Mouse (Mus musculus) heart, postnatal 0 days (tissue): ENCODE data around the gene Neurod4. TPM values are rescaled to one million over a fixed set of nuclear protein-coding genes. Genes with fewer than 3 reads are reported as not detected.
A peak's percentile ranks its signal among the peaks of the same experiment; 100 is the strongest.
"Not testable (repeated sequence)": the region's sequence is repeated elsewhere in the genome, so short reads cannot be mapped to it uniquely, and the experiment has no call there.

Source experiments
- ATAC-seq: fragments of 200-750 bp; cut with Nextera tagmentation; 2 replicates; pipeline ENCODE4 v1.8.0; 2017; ENCODE audit warnings: low read depth, moderate number of reproducible peaks, moderate library complexity; ENCODE audit not compliant: insufficient read depth
- DNase-seq: peaks from one replicate; pipeline ENCODE4 v3.0.0-alpha.2; 2016; ENCODE audit warnings: low spot score
- H3K27ac ChIP-seq: fragments of 300-500 bp; sonication (generic); 2 replicates; pipeline ENCODE4 v1.5.1; 2014; ENCODE audit warnings: low read depth, mild to moderate bottlenecking
- H3K27me3 ChIP-seq: fragments of 300-500 bp; sonication (generic); 2 replicates; pipeline ENCODE4 v1.6.1; 2014; ENCODE audit warnings: low read length, mixed read lengths; ENCODE audit not compliant: control insufficient read depth, insufficient read depth
- H3K36me3 ChIP-seq: fragments of 300-500 bp; sonication (generic); replicated peaks from 2 replicates; pipeline ENCODE4 v1.6.1; 2014; ENCODE audit warnings: low read length, mixed read lengths; ENCODE audit not compliant: control insufficient read depth, insufficient read depth
- H3K4me1 ChIP-seq: fragments of 300-500 bp; sonication (generic); 2 replicates; pipeline ENCODE4 v1.6.1; 2014; ENCODE audit warnings: antibody characterized with exemption; ENCODE audit not compliant: control insufficient read depth, insufficient read depth
- H3K4me2 ChIP-seq: fragments of 300-500 bp; sonication (generic); 2 replicates; pipeline ENCODE4 v1.6.1; 2014; ENCODE audit warnings: low read depth, mild to moderate bottlenecking, low read length, moderate library complexity
- H3K4me3 ChIP-seq: fragments of 300-500 bp; sonication (generic); 2 replicates; pipeline ENCODE4 v1.5.1; 2014; ENCODE audit warnings: low read depth, low read length
- H3K9ac ChIP-seq: fragments of 300-500 bp; sonication (generic); replicated peaks from 2 replicates; pipeline ENCODE4 v1.6.1; 2014; ENCODE audit warnings: low read depth, low read length, mixed read lengths
- H3K9me3 ChIP-seq: fragments of 300-500 bp; sonication (generic); replicated peaks from 2 replicates; pipeline ENCODE4 v1.6.1; 2016; ENCODE audit warnings: low read length; ENCODE audit not compliant: control insufficient read depth
- CTCF ChIP-seq: IDR thresholded peaks from 2 replicates; pipeline ENCODE4 v1.5.1; 2016; ENCODE audit warnings: antibody characterized with exemption, control low read depth, low read depth
- EP300 ChIP-seq: IDR thresholded peaks from 2 replicates; pipeline ENCODE4 v1.6.1; 2016; ENCODE audit warnings: antibody characterized with exemption, low read depth
- WGBS: fragments of 180-500 bp; shearing (Covaris S2); extraction: QIAGEN DNeasy Blood & Tissue Kit; methylation state at CpG from one replicate; pipeline ENCODE4 v1.1.7; 2014; 5-methylcytosine and 5-hydroxymethylcytosine counted together
- polyA plus RNA-seq: library from polyadenylated mRNA; unstranded; fragments of >200 nt; fragmentation: Nextera tagmentation; extraction: Ambion mirVana; gene quantifications from 2 replicates; pipeline ENCODE4 v1.2.1, GENCODE M21; 2015
- total RNA-seq: library from RNA; depleted of rRNA; stranded (reverse); fragments of >200 nt; gene quantifications from 2 replicates; pipeline ENCODE4 v1.2.3, GENCODE M21; 2014; ENCODE audit warnings: low replicate concordance

Neurod4 gene
- total and polyA plus RNA-seq, 2 experiments from 2014 or later, result not detected

- Histone ChIP-seq H3K4me3 (no peak overlapping the region), H3K36me3 (no peaks in the 10 kb centered on the region), H3K27ac (no peak overlapping the region), H3K4me1 (no peaks in the 10 kb centered on the region), H3K4me2 (no peak overlapping the region), H3K9ac (no peak overlapping the region), H3K27me3 (no peaks in the 10 kb centered on the region), H3K9me3 (no peaks in the 10 kb centered on the region)
- DNase-seq (no peak), ATAC-seq (no peak)
- TF ChIP-seq CTCF (no peak), EP300 (no peak)
These were observed 35.8 kb upstream of the Neurod4 start for GRCm38 (mm10) chr10:130315846-130316245.

GRCm38 (mm10) chr10:130314110-130314829 lies 34.2 kb upstream of the Neurod4 start:
- H3K4me1 ChIP-seq, result no peaks in the 10 kb centered on the region
- WGBS, result 45% methylated on average over 2 of the region's 2 CpGs
- TF ChIP-seq CTCF (no peak), EP300 (no peak)

DNA sequence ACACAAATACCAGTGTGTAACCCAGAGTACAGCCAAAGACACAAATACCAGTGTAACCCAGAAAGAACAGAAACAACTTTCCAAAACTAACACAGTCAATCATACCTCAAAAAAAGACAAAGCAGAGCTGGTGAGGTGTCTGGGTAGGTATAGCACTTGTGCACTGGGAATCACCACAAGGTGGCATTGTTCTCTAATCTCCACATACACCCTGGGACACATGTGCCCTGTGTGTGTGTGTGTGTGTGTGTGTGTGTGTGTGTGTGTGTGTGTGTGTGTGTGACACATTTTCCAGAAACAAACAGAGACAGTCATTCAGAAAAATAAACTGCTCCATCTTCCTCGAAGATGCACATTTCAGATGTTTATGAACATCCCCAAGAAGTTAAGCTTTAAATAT lies 33.5 kb upstream of the Neurod4 start:
- H3K4me2 ChIP-seq, result no peak overlapping the region
- H3K4me3 ChIP-seq, result no peak overlapping the region
- WGBS, result 55% methylated on average over 1 of the region's 1 CpGs
- H3K27ac ChIP-seq, result no peak overlapping the region
- H3K4me1 ChIP-seq, result no peaks in the 10 kb centered on the region
- no peak for DNase-seq
- no peaks in the 10 kb centered on the region for H3K27me3 ChIP-seq
- no peak for TF ChIP-seq EP300
- TF ChIP-seq CTCF, result no peak; the same call in 1 of the 2 replicates
- H3K9me3 ChIP-seq, result no peaks in the 10 kb centered on the region
- no peak for ATAC-seq
- H3K36me3 ChIP-seq, result no peaks in the 10 kb centered on the region
- no peak overlapping the region for H3K9ac ChIP-seq

More at GRCm38 (mm10) chr10:130314110-130314829, 34.2 kb upstream of the Neurod4 start:
- Histone ChIP-seq H3K27me3 (no peaks in the 10 kb centered on the region), H3K9me3 (no peaks in the 10 kb centered on the region), H3K9ac (no peak overlapping the region), H3K27ac (no peak overlapping the region), H3K36me3 (no peaks in the 10 kb centered on the region), H3K4me3 (no peak overlapping the region), H3K4me2 (no peak overlapping the region)
- DNase-seq (no peak), ATAC-seq (no peak)

DNA sequence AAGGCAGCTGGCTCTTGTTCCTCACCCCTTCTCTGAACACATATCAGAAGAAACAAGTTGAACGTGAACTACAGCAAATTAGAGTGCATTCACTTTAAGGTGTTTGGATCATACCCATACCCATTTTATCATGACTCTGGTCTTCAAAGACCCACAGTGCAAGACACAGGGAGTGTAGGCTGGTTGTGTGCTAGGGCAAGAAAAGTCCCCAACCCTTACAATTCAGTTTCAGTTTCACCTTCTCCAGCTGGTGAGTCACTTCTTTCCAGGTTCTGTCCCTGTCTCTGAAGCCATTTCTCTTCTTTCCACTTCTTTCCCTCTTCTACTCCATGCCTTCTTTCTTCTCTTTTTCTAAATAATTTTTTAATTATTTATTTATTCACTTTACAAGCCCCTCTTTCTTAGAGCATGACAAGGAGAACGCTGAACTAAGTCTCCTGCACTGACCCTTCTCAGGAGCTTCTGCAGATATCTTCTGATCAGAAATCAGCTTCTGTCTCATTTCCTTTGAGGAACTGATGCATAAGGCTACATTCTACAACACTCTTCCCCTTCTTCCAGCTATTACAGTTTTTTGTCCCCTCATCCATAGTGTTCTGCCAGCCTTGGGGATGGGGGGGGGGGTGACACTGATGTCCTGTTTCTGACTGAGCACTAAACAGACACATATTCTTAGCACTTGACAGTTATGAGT lies 31.6 kb upstream of the Neurod4 start:
- no peaks in the 10 kb centered on the region for H3K36me3 ChIP-seq
- 66% methylated on average over 2 of the region's 2 CpGs for WGBS
- TF ChIP-seq CTCF (no peak), EP300 (no peak)

GRCm38 (mm10) chr10:130304138-130304537 lies 24.1 kb upstream of the Neurod4 start:
- not testable (repeated sequence) for H3K27ac ChIP-seq, H3K4me3 ChIP-seq, H3K9ac ChIP-seq, ATAC-seq, H3K9me3 ChIP-seq, DNase-seq, H3K27me3 ChIP-seq, H3K36me3 ChIP-seq, H3K4me1 ChIP-seq, H3K4me2 ChIP-seq
- 81% methylated on average over 3 of the region's 5 CpGs for WGBS

More for the DNA sequence above, 31.6 kb upstream of the Neurod4 start:
- Histone ChIP-seq H3K9me3 (no peaks in the 10 kb centered on the region), H3K4me2 (no peak overlapping the region), H3K4me3 (no peak overlapping the region), H3K27me3 (no peaks in the 10 kb centered on the region), H3K27ac (no peak overlapping the region), H3K9ac (no peak overlapping the region), H3K4me1 (no peaks in the 10 kb centered on the region)
- ATAC-seq (no peak), DNase-seq (no peak)

DNA sequence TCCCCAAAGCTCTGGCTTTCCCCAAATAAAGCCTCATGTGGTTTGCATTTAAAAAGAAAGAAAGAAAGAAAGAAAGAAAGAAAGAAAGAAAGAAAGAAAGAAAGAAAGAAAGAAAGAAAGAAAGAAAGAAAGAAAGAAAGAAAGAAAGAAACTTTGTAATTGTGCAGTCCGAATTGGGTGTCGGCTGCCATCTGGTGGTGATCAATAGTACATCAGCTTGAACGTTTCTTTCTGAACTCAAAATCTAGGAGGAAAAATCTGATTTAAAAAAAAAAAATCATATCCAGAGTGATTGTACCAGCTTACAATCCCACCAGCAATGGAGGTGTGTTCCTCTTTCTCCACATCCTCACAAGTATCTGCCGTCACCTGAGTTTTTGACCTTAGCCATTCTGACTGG lies 18.7 kb upstream of the Neurod4 start:
- WGBS, result 12% methylated on average over 4 of the region's 4 CpGs
- H3K4me3 ChIP-seq, ATAC-seq, H3K9ac ChIP-seq, H3K9me3 ChIP-seq, DNase-seq, H3K4me2 ChIP-seq, H3K36me3 ChIP-seq, H3K4me1 ChIP-seq, H3K27me3 ChIP-seq, H3K27ac ChIP-seq: not testable (repeated sequence)
- TF ChIP-seq CTCF, result peak; percentile 45
